Mouse (Mus musculus) lung, embryonic 14.5 days (tissue): Measurements from ENCODE around the gene Tesk2. TPM values are rescaled to one million over a fixed set of nuclear protein-coding genes. Genes with fewer than 3 reads are reported as not detected.

ENCODE experiments used
- ATAC-seq: fragments of 200-750 bp; cut with Nextera tagmentation; 2 replicates; pipeline ENCODE4 v1.8.0; 2017; ENCODE audit warnings: mild to moderate bottlenecking, moderate TSS enrichment, moderate library complexity; ENCODE audit not compliant: insufficient read depth
- DNase-seq: peaks from one replicate; pipeline ENCODE4 v3.0.0-alpha.2; 2015
- H3K27ac ChIP-seq: fragments of 300-500 bp; sonication (generic); 2 replicates; pipeline ENCODE4 v1.5.1; 2014; ENCODE audit warnings: low read depth, mild to moderate bottlenecking, moderate library complexity
- H3K27me3 ChIP-seq: fragments of 300-500 bp; sonication (generic); 2 replicates; pipeline ENCODE4 v1.6.1; 2014; ENCODE audit warnings: low read length, control low read depth; ENCODE audit not compliant: insufficient read depth
- H3K36me3 ChIP-seq: fragments of 300-500 bp; sonication (generic); 2 replicates; pipeline ENCODE4 v1.6.1; 2014; ENCODE audit warnings: control low read depth; ENCODE audit not compliant: insufficient read depth
- H3K4me1 ChIP-seq: fragments of 300-500 bp; sonication (generic); 2 replicates; pipeline ENCODE4 v1.6.1; 2014; ENCODE audit warnings: antibody characterized with exemption, control low read depth; ENCODE audit not compliant: insufficient read depth
- H3K4me2 ChIP-seq: fragments of 300-500 bp; sonication (generic); 2 replicates; pipeline ENCODE4 v1.6.1; 2014; ENCODE audit warnings: mild to moderate bottlenecking
- H3K4me3 ChIP-seq: fragments of 300-500 bp; sonication (generic); 2 replicates; pipeline ENCODE4 v1.5.1; 2014; ENCODE audit warnings: low read depth, low read length
- H3K9ac ChIP-seq: fragments of 300-500 bp; sonication (generic); 2 replicates; pipeline ENCODE4 v1.6.1; 2014
- H3K9me3 ChIP-seq: fragments of 300-500 bp; sonication (generic); 2 replicates; pipeline ENCODE4 v1.6.1; 2016; ENCODE audit warnings: low read depth, low read length, control low read depth
- CTCF ChIP-seq: IDR thresholded peaks from 2 replicates; pipeline ENCODE4 v1.5.1; 2016; ENCODE audit warnings: antibody characterized with exemption, low read depth
- WGBS: fragments of 180-500 bp; shearing (Covaris S2); extraction: QIAGEN DNeasy Blood & Tissue Kit; methylation state at CpG from one replicate; pipeline ENCODE4 v1.1.7; 2014; 5-methylcytosine and 5-hydroxymethylcytosine counted together
- polyA plus RNA-seq: library from polyadenylated mRNA; unstranded; fragments of >200 nt; fragmentation: Nextera tagmentation; extraction: Ambion mirVana; gene quantifications from 2 replicates; pipeline ENCODE4 v1.2.1, GENCODE M21; 2014

The Tesk2 gene
- polyA plus RNA-seq, 1 experiment from 2014 or later: 6.6 TPM

- Histone ChIP-seq H3K9me3 (no peaks in the 10 kb centered on the region), H3K9ac (no peak overlapping the region), H3K4me1 (no peaks in the 10 kb centered on the region), H3K4me2 (no peak overlapping the region), H3K27me3 (no peaks in the 10 kb centered on the region), H3K27ac (no peak overlapping the region), H3K36me3 (no peaks in the 10 kb centered on the region), H3K4me3 (no peak overlapping the region)
- peak; percentile 87 for TF ChIP-seq CTCF
- ATAC-seq (peak; percentile 56; the same call in 1 of the 2 replicates), DNase-seq (peak; percentile 95)
- 7% methylated on average over 3 of the region's 3 CpGs for WGBS
Measured at GRCm38 (mm10) chr4:116788956-116789355, 68.2 kb downstream of the Tesk2 start.

GRCm38 (mm10) chr4:116792453-116792852, 71.7 kb downstream of the Tesk2 start:
- no peak for ATAC-seq
- Histone ChIP-seq H3K27ac (no peak overlapping the region), H3K27me3 (no peaks in the 10 kb centered on the region), H3K4me2 (no peak overlapping the region), H3K4me3 (no peak overlapping the region), H3K4me1 (no peaks in the 10 kb centered on the region), H3K36me3 (no peaks in the 10 kb centered on the region), H3K9ac (no peak overlapping the region), H3K9me3 (no peaks in the 10 kb centered on the region)
- TF ChIP-seq CTCF: no peak
- no peak for DNase-seq
- WGBS: 86% methylated on average over 8 of the region's 8 CpGs

GRCm38 (mm10) chr4:116794273-116794672, 73.5 kb downstream of the Tesk2 start:
- 71% methylated on average over 2 of the region's 2 CpGs for WGBS
- DNase-seq (no peak), ATAC-seq (no peak)
- Histone ChIP-seq H3K4me3 (no peak overlapping the region), H3K36me3 (no peaks in the 10 kb centered on the region), H3K4me1 (no peaks in the 10 kb centered on the region), H3K27me3 (no peaks in the 10 kb centered on the region), H3K9me3 (no peaks in the 10 kb centered on the region), H3K9ac (no peak overlapping the region), H3K4me2 (no peak overlapping the region), H3K27ac (no peak overlapping the region)
- 0 out of 2 replicates have a peak, but pooled peaks have one; percentile 15 for TF ChIP-seq CTCF

GRCm38 (mm10) chr4:116796442-116797110, 75.8 kb downstream of the Tesk2 start:
- H3K27ac ChIP-seq: no peak overlapping the region
- no peak overlapping the region for H3K4me2 ChIP-seq
- DNase-seq (no peak), ATAC-seq (no peak)
- H3K9me3 ChIP-seq: no peaks in the 10 kb centered on the region
- no peaks in the 10 kb centered on the region for H3K27me3 ChIP-seq
- H3K4me3 ChIP-seq: no peak overlapping the region
- H3K9ac ChIP-seq: no peak overlapping the region
- no peaks in the 10 kb centered on the region for H3K36me3 ChIP-seq
- TF ChIP-seq CTCF: no peak
- WGBS: 42% methylated on average over 1 of the region's 1 CpGs
- no peaks in the 10 kb centered on the region for H3K4me1 ChIP-seq

GRCm38 (mm10) chr4:116799901-116800300, 79.2 kb downstream of the Tesk2 start:
- Histone ChIP-seq H3K4me3 (no peak overlapping the region), H3K4me2 (no peak overlapping the region), H3K9ac (no peak overlapping the region), H3K36me3 (peaks cover 29% of the 10 kb centered on the region), H3K27me3 (no peaks in the 10 kb centered on the region), H3K4me1 (no peaks in the 10 kb centered on the region), H3K9me3 (no peaks in the 10 kb centered on the region), H3K27ac (no peak overlapping the region)
- TF ChIP-seq CTCF: peak; percentile 52
- no peak for ATAC-seq
- DNase-seq: peak; percentile 44
- 37% methylated on average over 5 of the region's 5 CpGs for WGBS

GRCm38 (mm10) chr4:116807197-116808129, 86.7 kb downstream of the Tesk2 start, which contains the start of the genes Toe1 and Mutyh:
Toe1 (minus strand) TSS chr4:116807640.
Mutyh (plus strand) TSS chr4:116807723.
- TF ChIP-seq CTCF: 0 out of 2 replicates have a peak, but pooled peaks have one; percentile 12
- DNase-seq: peak; percentile 100
- no peaks in the 10 kb centered on the region for H3K9me3 ChIP-seq
- H3K27ac ChIP-seq: peak within 1 kb of the TSS; percentile 88
- H3K9ac ChIP-seq: peak within 1 kb of the TSS; percentile 79
- H3K4me3 ChIP-seq: peak within 1 kb of the TSS; percentile 66
- peaks cover 37% of the 10 kb centered on the region for H3K36me3 ChIP-seq
- H3K4me2 ChIP-seq: peak within 1 kb of the TSS; percentile 78
- ATAC-seq: peak; percentile 98
- WGBS: under 1% methylated on average over 58 of the region's 58 CpGs
- H3K4me1 ChIP-seq: peaks cover 5% of the 10 kb centered on the region; the same call in 1 of the 2 replicates
- no peaks in the 10 kb centered on the region for H3K27me3 ChIP-seq

GRCm38 (mm10) chr4:116811012-116811411, 90.3 kb downstream of the Tesk2 start:
- H3K4me3 ChIP-seq: no peak overlapping the region
- WGBS: 55% methylated on average over 3 of the region's 3 CpGs
- peaks cover 5% of the 10 kb centered on the region; the same call in 1 of the 2 replicates for H3K4me1 ChIP-seq
- H3K4me2 ChIP-seq: no peak overlapping the region
- ATAC-seq (no peak), DNase-seq (no peak)
- 0 out of 2 replicates have a peak, but pooled peaks cover 9% of the 10 kb centered on the region for H3K36me3 ChIP-seq
- no peak for TF ChIP-seq CTCF
- no peaks in the 10 kb centered on the region for H3K27me3 ChIP-seq
- no peak overlapping the region for H3K27ac ChIP-seq
- H3K9me3 ChIP-seq: no peaks in the 10 kb centered on the region
- no peak overlapping the region for H3K9ac ChIP-seq
